ENCODE assay signal across 10 mouse cellular contexts in the genomic region with DNA sequence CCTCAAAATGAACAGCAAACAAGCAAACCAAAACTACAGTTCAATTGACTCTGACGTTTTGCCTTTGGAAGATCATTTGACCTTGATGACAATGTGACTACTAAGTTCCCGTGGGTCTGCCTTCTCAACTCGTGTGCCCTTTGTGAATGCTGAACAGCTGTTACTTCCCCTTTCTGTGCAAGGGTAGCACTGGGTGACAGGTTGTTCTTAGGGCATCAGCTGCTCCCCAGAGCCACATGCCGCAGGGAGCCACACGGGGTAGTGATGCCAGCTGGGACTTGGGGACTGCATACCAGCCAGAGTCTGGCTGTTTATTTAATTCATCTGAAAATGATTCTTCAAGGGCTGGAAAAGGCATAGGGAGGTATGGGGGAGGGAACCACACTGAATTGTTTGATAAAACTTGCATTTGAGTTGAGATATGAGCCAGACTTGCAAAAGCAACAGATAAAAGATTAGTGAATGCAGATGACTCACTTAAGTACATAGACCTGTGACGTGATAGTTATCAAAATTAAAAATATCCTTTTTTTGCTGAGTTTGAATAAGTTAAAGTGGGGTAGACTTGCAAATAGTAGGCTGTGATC.
DNase-seq lines count a peak whose midpoint lies in the region; ATAC-seq and TF ChIP-seq lines count a peak whose summit lies in the region.
"Had no signal": no experiment of that assay in that cellular context is flagged by ENCODE, and none has a peak within 500 bp of the region (broad histone marks: within the 10 kb centered on the region; RNA-seq: fewer than 3 reads in every experiment).

No protein-coding gene starts in this region.

- TF ChIP-seq POLR2A in brain, embryonic 14.5 days (IDR thresholded peaks at IDR 0.05; ENCODE audit: borderline replicate concordance, extremely low read depth, insufficient read depth, insufficient read length, poor library complexity, severe bottlenecking) = no peak

- H3K27ac ChIP-seq in hindbrain, embryonic 10.5 days = no peak overlapping the region
- no peak overlapping the region for H3K27ac ChIP-seq in hindbrain, embryonic 14.5 days
- no peak overlapping the region for H3K27ac ChIP-seq in gastrocnemius, adult 2 months
- H3K27ac ChIP-seq: kidney, postnatal 0 days had no signal

- H3K4me1 ChIP-seq in hindbrain, embryonic 10.5 days (replicated peaks) = no peaks in the 10 kb centered on the region
- no peaks in the 10 kb centered on the region for H3K4me1 ChIP-seq in hindbrain, embryonic 14.5 days (replicated peaks; ENCODE audit: control insufficient read depth, insufficient read depth, low read length)

- ATAC-seq in hindbrain, embryonic 14.5 days (ENCODE audit: low FRiP score) = no peak
- ATAC-seq: lung, postnatal 0 days had no signal

- H3K4me2 ChIP-seq in hindbrain, embryonic 14.5 days (replicated peaks) = no peak overlapping the region

- no peak overlapping the region for H3K4me3 ChIP-seq in hindbrain, embryonic 10.5 days
- H3K4me3 ChIP-seq in hindbrain, embryonic 14.5 days (replicated peaks; ENCODE audit: low read length) = no peak overlapping the region
- H3K4me3 ChIP-seq in gastrocnemius, adult 2 months = no peak overlapping the region

- no peaks in the 10 kb centered on the region for H3K36me3 ChIP-seq in hindbrain, embryonic 10.5 days
- H3K36me3 ChIP-seq in hindbrain, embryonic 14.5 days (replicated peaks; ENCODE audit: control insufficient read depth, insufficient read depth) = no peaks in the 10 kb centered on the region

- WGBS in hindbrain, embryonic 10.5 days = 66% methylated on average over 6 of the region's 6 CpGs
- 41% methylated on average over 6 of the region's 6 CpGs for WGBS in hindbrain, embryonic 14.5 days

- peak; percentile 5 for DNase-seq in hindbrain, embryonic 10.5 days (ENCODE audit: low spot score)
- no peak for DNase-seq in hindbrain, embryonic 14.5 days (ENCODE audit: low spot score)
- peak; percentile 33 for DNase-seq in CD4-positive helper T cell, adult 2 months (ENCODE audit: low read depth, low spot score)
- DNase-seq in brain, embryonic 14.5 days (ENCODE audit: low read depth) = peak; percentile 38
- DNase-seq in spleen, adult 18-20 months = peak; percentile 22 to 28
- DNase-seq in right cerebral cortex, postnatal 36 days (ENCODE audit: low spot score in 2 of 2) = no peak
- DNase-seq in layer of hippocampus, adult 18-20 months (ENCODE audit: low spot score in 2 of 2) = no peak
- DNase-seq in gastrocnemius, adult 2 months = no peak

- H3K9ac ChIP-seq in hindbrain, embryonic 14.5 days = no peak overlapping the region

- no peak for TF ChIP-seq CTCF in brain, embryonic 14.5 days (IDR thresholded peaks at IDR 0.05; ENCODE audit: borderline replicate concordance, extremely low read depth, insufficient read depth, insufficient read length)
- no peak for TF ChIP-seq CTCF in gastrocnemius, adult 2 months (IDR thresholded peaks at IDR 0.05)

- peaks cover 44% of the 10 kb centered on the region for H3K27me3 ChIP-seq in hindbrain, embryonic 10.5 days (ENCODE audit: insufficient read depth, poor library complexity, severe bottlenecking)
- peaks cover 4% of the 10 kb centered on the region; the same call in 1 of the 2 replicates for H3K27me3 ChIP-seq in hindbrain, embryonic 14.5 days (ENCODE audit: control insufficient read depth, insufficient read depth, low read length)

- no peaks in the 10 kb centered on the region for H3K9me3 ChIP-seq in hindbrain, embryonic 10.5 days
- no peaks in the 10 kb centered on the region for H3K9me3 ChIP-seq in hindbrain, embryonic 14.5 days (ENCODE audit: control insufficient read depth, low read length)

- intact Hi-C loops in gastrocnemius, adult 2 months (cut with DNase I) = no loop called here

Comparison
In these comparisons a context has a peak if more than half of its experiments do, and no peak if none do; other contexts are left out.
1. DNase-seq: peak in hindbrain, embryonic 10.5 days (single experiment), CD4-positive helper T cell, adult 2 months (single experiment), brain, embryonic 14.5 days (single experiment) and spleen, adult 18-20 months (2 of 2); none in hindbrain, embryonic 14.5 days (single experiment), right cerebral cortex, postnatal 36 days (0 of 2), layer of hippocampus, adult 18-20 months (0 of 2) and gastrocnemius, adult 2 months (single experiment).